Mouse (Mus musculus): Measurements from ENCODE around the gene Brdt. TPM values are rescaled to one million over a fixed set of nuclear protein-coding genes. Genes with fewer than 3 reads are reported as not detected.
A peak's percentile ranks its signal among the peaks of the same experiment; 100 is the strongest.
"Not testable (repeated sequence)": the region's sequence is repeated elsewhere in the genome, so short reads cannot be mapped to it uniquely, and the experiment has no call there.

The Brdt gene
- polyA plus RNA-seq, 1 experiment from 2014 or later, result 2.2 TPM

- Histone ChIP-seq H3K36me3 (ENCODE audit: control insufficient read depth, insufficient read depth, low read length) (no peaks in the 10 kb centered on the region), H3K27ac (ENCODE audit: low read length) (peak overlapping the region; percentile 67), H3K27me3 (ENCODE audit: control insufficient read depth, insufficient read depth, low read length) (no peaks in the 10 kb centered on the region), H3K4me1 (ENCODE audit: control insufficient read depth, insufficient read depth, low read length) (peaks cover 3% of the 10 kb centered on the region; the same call in 1 of the 2 replicates), H3K4me3 (replicated peaks; ENCODE audit: low read length) (peak overlapping the region; percentile 65), H3K9ac (ENCODE audit: low read length) (peak overlapping the region; percentile 75), H3K4me2 (ENCODE audit: low read depth, low read length) (peak overlapping the region; percentile 59), H3K9me3 (replicated peaks; ENCODE audit: control insufficient read depth, low read length) (no peaks in the 10 kb centered on the region)
- under 1% methylated on average over 40 of the region's 40 CpGs for WGBS
- peak; percentile 99 for ATAC-seq (ENCODE audit: insufficient read depth, low FRiP score)
These were observed 28.6 kb downstream of the Brdt start for GRCm38 (mm10) chr5:107359395-107360053.

GRCm38 (mm10) chr5:107360054-107360730, 29.2 kb downstream of the Brdt start:
- Histone ChIP-seq H3K4me3 (replicated peaks; ENCODE audit: low read length) (peak overlapping the region; percentile 65), H3K9ac (ENCODE audit: low read length) (peak overlapping the region; percentile 75), H3K4me2 (ENCODE audit: low read depth, low read length) (peak overlapping the region; percentile 59), H3K36me3 (ENCODE audit: control insufficient read depth, insufficient read depth, low read length) (no peaks in the 10 kb centered on the region), H3K4me1 (ENCODE audit: control insufficient read depth, insufficient read depth, low read length) (peaks cover 3% of the 10 kb centered on the region; the same call in 1 of the 2 replicates), H3K27me3 (ENCODE audit: control insufficient read depth, insufficient read depth, low read length) (no peaks in the 10 kb centered on the region), H3K9me3 (replicated peaks; ENCODE audit: control insufficient read depth, low read length) (no peaks in the 10 kb centered on the region), H3K27ac (ENCODE audit: low read length) (peak overlapping the region; percentile 67)
- 29% methylated on average over 9 of the region's 9 CpGs for WGBS
- ATAC-seq (ENCODE audit: insufficient read depth, low FRiP score), result no peak

- no peaks in the 10 kb centered on the region for H3K36me3 ChIP-seq (ENCODE audit: control insufficient read depth, insufficient read depth, low read length)
- H3K27me3 ChIP-seq (ENCODE audit: control insufficient read depth, insufficient read depth, low read length), result no peaks in the 10 kb centered on the region
- no peak overlapping the region for H3K27ac ChIP-seq (ENCODE audit: low read length)
- no peaks in the 10 kb centered on the region for H3K4me1 ChIP-seq (ENCODE audit: control insufficient read depth, insufficient read depth, low read length)
- 74% methylated on average over 3 of the region's 3 CpGs for WGBS
- H3K4me3 ChIP-seq (replicated peaks; ENCODE audit: low read length), result no peak overlapping the region
- ATAC-seq (ENCODE audit: insufficient read depth, low FRiP score), result no peak
- H3K4me2 ChIP-seq (ENCODE audit: low read depth, low read length), result no peak overlapping the region
- no peaks in the 10 kb centered on the region for H3K9me3 ChIP-seq (replicated peaks; ENCODE audit: control insufficient read depth, low read length)
- H3K9ac ChIP-seq (ENCODE audit: low read length), result no peak overlapping the region
These were observed 39.1 kb downstream of the Brdt start for GRCm38 (mm10) chr5:107370040-107370439.

- H3K4me3 ChIP-seq (replicated peaks; ENCODE audit: low read length), result no peak overlapping the region
- H3K27me3 ChIP-seq (ENCODE audit: control insufficient read depth, insufficient read depth, low read length), result no peaks in the 10 kb centered on the region
- H3K4me2 ChIP-seq (ENCODE audit: low read depth, low read length), result no peak overlapping the region
- H3K4me1 ChIP-seq (ENCODE audit: control insufficient read depth, insufficient read depth, low read length), result no peaks in the 10 kb centered on the region
- H3K9ac ChIP-seq (ENCODE audit: low read length), result no peak overlapping the region
- WGBS, result 78% methylated on average over 5 of the region's 5 CpGs
- H3K9me3 ChIP-seq (replicated peaks; ENCODE audit: control insufficient read depth, low read length), result no peaks in the 10 kb centered on the region
- H3K36me3 ChIP-seq (ENCODE audit: control insufficient read depth, insufficient read depth, low read length), result no peaks in the 10 kb centered on the region
- no peak for ATAC-seq (ENCODE audit: insufficient read depth, low FRiP score)
- no peak overlapping the region for H3K27ac ChIP-seq (ENCODE audit: low read length)
These were observed 40.4 kb downstream of the Brdt start for GRCm38 (mm10) chr5:107371335-107371734.

GRCm38 (mm10) chr5:107373256-107373655, 42.3 kb downstream of the Brdt start:
- H3K4me2 ChIP-seq (ENCODE audit: low read depth, low read length), result no peak overlapping the region
- no peaks in the 10 kb centered on the region for H3K36me3 ChIP-seq (ENCODE audit: control insufficient read depth, insufficient read depth, low read length)
- H3K27ac ChIP-seq (ENCODE audit: low read length), result no peak overlapping the region
- H3K9me3 ChIP-seq (replicated peaks; ENCODE audit: control insufficient read depth, low read length), result no peaks in the 10 kb centered on the region
- H3K9ac ChIP-seq (ENCODE audit: low read length), result no peak overlapping the region
- no peak for ATAC-seq (ENCODE audit: insufficient read depth, low FRiP score)
- H3K4me3 ChIP-seq (replicated peaks; ENCODE audit: low read length), result no peak overlapping the region
- no peaks in the 10 kb centered on the region for H3K27me3 ChIP-seq (ENCODE audit: control insufficient read depth, insufficient read depth, low read length)
- no peaks in the 10 kb centered on the region for H3K4me1 ChIP-seq (ENCODE audit: control insufficient read depth, insufficient read depth, low read length)
- 70% methylated on average over 4 of the region's 4 CpGs for WGBS

- H3K27ac ChIP-seq (ENCODE audit: low read length), result not testable (repeated sequence)
These were observed 55.5 kb downstream of the Brdt start for GRCm38 (mm10) chr5:107386448-107386847.

GRCm38 (mm10) chr5:107387788-107388187, 56.8 kb downstream of the Brdt start:
- Histone ChIP-seq H3K27ac (ENCODE audit: low read length) (no peak overlapping the region), H3K36me3 (ENCODE audit: control insufficient read depth, insufficient read depth, low read length) (no peaks in the 10 kb centered on the region), H3K4me2 (ENCODE audit: low read depth, low read length) (no peak overlapping the region), H3K4me1 (ENCODE audit: control insufficient read depth, insufficient read depth, low read length) (no peaks in the 10 kb centered on the region), H3K4me3 (replicated peaks; ENCODE audit: low read length) (no peak overlapping the region), H3K27me3 (ENCODE audit: control insufficient read depth, insufficient read depth, low read length) (no peaks in the 10 kb centered on the region), H3K9ac (ENCODE audit: low read length) (no peak overlapping the region), H3K9me3 (replicated peaks; ENCODE audit: control insufficient read depth, low read length) (0 out of 2 replicates have a peak, but pooled peaks cover 1% of the 10 kb centered on the region)
- no peak for ATAC-seq (ENCODE audit: insufficient read depth, low FRiP score)
- 79% methylated on average over 1 of the region's 1 CpGs for WGBS

More at GRCm38 (mm10) chr5:107386448-107386847, 55.5 kb downstream of the Brdt start:
- H3K36me3 ChIP-seq (ENCODE audit: control insufficient read depth, insufficient read depth, low read length); H3K27me3 ChIP-seq (ENCODE audit: control insufficient read depth, insufficient read depth, low read length); H3K9me3 ChIP-seq (replicated peaks; ENCODE audit: control insufficient read depth, low read length); H3K4me1 ChIP-seq (ENCODE audit: control insufficient read depth, insufficient read depth, low read length); H3K4me3 ChIP-seq (replicated peaks; ENCODE audit: low read length); ATAC-seq (ENCODE audit: insufficient read depth, low FRiP score); H3K4me2 ChIP-seq (ENCODE audit: low read depth, low read length); H3K9ac ChIP-seq (ENCODE audit: low read length): not testable (repeated sequence)

GRCm38 (mm10) chr5:107389373-107389772, 58.4 kb downstream of the Brdt start:
- Histone ChIP-seq H3K9me3 (replicated peaks; ENCODE audit: control insufficient read depth, low read length) (no peaks in the 10 kb centered on the region), H3K27ac (ENCODE audit: low read length) (no peak overlapping the region), H3K27me3 (ENCODE audit: control insufficient read depth, insufficient read depth, low read length) (no peaks in the 10 kb centered on the region), H3K9ac (ENCODE audit: low read length) (no peak overlapping the region), H3K4me3 (replicated peaks; ENCODE audit: low read length) (no peak overlapping the region), H3K4me2 (ENCODE audit: low read depth, low read length) (no peak overlapping the region), H3K36me3 (ENCODE audit: control insufficient read depth, insufficient read depth, low read length) (no peaks in the 10 kb centered on the region), H3K4me1 (ENCODE audit: control insufficient read depth, insufficient read depth, low read length) (no peaks in the 10 kb centered on the region)
- no peak for ATAC-seq (ENCODE audit: insufficient read depth, low FRiP score)
- WGBS, result 91% methylated on average over 2 of the region's 2 CpGs

GRCm38 (mm10) chr5:107394437-107394836, 63.5 kb downstream of the Brdt start:
- Histone ChIP-seq H3K4me3 (replicated peaks; ENCODE audit: low read length) (no peak overlapping the region), H3K27ac (ENCODE audit: low read length) (no peak overlapping the region), H3K9ac (ENCODE audit: low read length) (no peak overlapping the region), H3K4me1 (ENCODE audit: control insufficient read depth, insufficient read depth, low read length) (no peaks in the 10 kb centered on the region), H3K4me2 (ENCODE audit: low read depth, low read length) (no peak overlapping the region), H3K9me3 (replicated peaks; ENCODE audit: control insufficient read depth, low read length) (no peaks in the 10 kb centered on the region), H3K36me3 (ENCODE audit: control insufficient read depth, insufficient read depth, low read length) (no peaks in the 10 kb centered on the region), H3K27me3 (ENCODE audit: control insufficient read depth, insufficient read depth, low read length) (no peaks in the 10 kb centered on the region)
- 63% methylated on average over 2 of the region's 2 CpGs for WGBS
- ATAC-seq (ENCODE audit: insufficient read depth, low FRiP score), result no peak

All from stomach, embryonic 16.5 days (tissue).